Mouse (Mus musculus) adrenal gland, postnatal 25 days (tissue): ENCODE data around the gene Il21r. TPM values are rescaled to one million over a fixed set of nuclear protein-coding genes. Genes with fewer than 3 reads are reported as not detected.
A peak's percentile ranks its signal among the peaks of the same experiment; 100 is the strongest.

ENCODE experiments used
- DNase-seq: peaks from one replicate; pipeline ENCODE4 v3.0.0; 2021; ENCODE audit warnings: mixed read lengths
- total RNA-seq: library from RNA; stranded (reverse); gene quantifications from 2 replicates; pipeline ENCODE4 v1.2.3, GENCODE M21; 2021

Il21r gene
- total RNA-seq, 1 experiment from 2014 or later = 0.43 TPM

DNA sequence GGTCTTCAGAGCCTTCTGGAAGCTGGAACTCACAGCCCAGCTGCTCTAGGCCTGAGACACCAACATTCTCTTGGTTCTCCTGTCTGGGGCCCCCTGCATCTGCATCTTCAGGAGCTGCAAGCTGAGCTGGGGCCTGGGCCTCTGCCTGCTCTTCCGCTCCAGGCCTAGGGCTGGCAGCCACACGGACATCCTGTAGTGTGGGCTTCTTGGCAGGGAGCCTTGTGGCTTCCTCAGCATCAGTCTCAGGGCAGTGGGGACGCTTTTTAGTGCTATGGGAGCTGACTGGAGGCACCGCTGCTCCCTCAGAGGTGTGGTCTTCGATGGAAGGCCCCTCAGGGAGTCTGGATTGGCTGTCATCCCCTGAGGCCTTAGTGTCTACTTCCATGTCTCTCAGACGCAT is 40.7 kb downstream of the Il21r start:
- no peak for DNase-seq

DNA sequence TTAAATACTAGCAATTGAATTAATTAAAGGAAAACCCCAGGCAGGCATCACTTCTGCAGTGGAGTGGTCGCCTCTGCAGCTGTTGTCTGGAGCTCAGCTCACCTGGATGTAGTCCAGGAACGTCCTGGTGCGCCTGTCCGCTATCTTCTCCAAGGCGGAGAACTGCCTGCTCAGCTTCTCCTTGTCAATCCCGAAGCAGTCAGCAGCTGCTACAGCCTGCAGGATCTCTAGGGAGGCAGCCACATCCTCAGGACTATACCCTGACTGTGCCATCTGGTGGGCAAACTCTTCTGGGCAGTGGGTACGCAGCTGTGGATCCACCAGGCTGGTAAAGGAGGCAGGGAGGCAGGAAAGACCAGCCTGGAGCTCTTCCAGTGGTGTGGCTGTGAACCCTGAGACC is 42.2 kb downstream of the Il21r start:
- DNase-seq = no peak

DNA sequence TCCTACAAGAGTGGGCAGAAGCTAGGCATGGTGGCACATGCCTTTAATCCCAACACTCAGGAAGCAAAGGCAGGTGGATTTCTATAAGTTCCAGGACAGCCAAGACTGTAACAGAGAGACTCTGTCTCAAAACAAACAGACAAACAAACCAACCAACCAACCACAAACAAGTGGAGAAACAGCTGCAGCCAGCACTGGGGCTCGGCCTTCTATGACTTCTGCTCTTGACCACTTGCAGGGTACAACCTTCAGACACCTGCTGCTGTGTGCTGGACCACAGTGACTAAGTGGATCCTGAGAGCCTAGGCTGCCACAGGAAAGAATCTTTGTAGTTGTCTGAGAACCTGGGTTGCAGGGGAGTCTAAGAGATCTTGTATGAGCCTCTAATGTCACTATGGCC is 45.8 kb downstream of the Il21r start:
- DNase-seq = no peak

- no peak for DNase-seq
Measured at GRCm38 (mm10) chr7:125657511-125657910, 54.3 kb downstream of the Il21r start.

DNA sequence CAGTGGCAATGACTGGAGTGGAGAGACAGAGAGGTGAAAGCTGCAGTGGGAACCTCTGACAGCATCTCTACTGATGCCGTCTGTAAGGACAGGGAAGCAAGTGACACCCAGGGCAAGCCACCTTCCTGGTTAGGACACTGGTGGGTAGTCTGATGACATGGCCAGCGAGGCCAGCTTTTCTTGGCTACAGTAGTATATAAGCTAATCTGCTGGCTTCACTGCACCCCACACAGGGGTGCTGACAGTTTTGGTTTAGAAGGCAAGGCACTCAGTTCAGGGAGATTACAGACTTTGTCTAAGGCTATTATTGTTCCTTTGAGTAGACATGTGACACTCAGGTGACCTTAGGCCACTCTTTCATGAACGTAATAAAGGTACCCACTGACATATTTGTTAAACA is 60.4 kb downstream of the Il21r start:
- DNase-seq = no peak

DNA sequence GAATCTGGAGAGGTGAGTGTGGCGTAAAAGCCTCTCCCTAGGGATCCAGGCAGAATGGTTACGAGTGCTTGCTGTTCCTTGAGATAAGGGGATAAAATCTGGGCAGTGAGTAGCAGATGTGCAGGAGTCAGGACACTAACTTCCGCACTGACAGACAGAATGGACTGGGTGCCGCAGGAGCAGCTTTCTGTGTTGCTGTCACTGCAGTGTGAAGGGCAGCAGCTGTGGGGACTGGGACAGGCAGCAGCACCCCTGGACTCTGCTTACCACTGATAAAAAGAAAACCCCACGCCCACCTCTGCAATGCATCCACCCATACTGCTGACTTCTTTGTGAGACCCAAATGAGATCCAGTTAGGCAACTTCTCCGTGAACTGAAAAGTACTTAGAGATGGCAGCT is 67.6 kb downstream of the Il21r start:
- no peak for DNase-seq

DNA sequence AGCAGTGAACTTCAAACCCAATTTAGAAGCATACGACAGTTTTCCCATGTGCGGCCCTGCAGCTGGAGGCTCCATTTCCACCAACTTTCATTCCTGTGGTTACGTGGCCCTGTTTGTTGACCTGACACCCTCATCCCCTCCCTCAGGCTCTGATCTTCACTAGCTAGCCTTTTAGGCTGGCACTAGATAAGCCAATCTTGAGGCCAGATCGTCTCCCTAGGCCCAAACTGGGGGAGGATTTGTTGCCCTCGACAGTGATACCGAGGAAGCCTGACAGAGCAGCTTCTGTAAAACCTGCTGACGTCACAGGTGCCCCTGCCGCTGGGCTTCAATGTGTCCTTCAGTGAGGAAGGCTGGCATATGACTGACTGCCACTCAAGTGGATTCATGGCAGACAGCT is 68.2 kb downstream of the Il21r start:
- no peak for DNase-seq

DNA sequence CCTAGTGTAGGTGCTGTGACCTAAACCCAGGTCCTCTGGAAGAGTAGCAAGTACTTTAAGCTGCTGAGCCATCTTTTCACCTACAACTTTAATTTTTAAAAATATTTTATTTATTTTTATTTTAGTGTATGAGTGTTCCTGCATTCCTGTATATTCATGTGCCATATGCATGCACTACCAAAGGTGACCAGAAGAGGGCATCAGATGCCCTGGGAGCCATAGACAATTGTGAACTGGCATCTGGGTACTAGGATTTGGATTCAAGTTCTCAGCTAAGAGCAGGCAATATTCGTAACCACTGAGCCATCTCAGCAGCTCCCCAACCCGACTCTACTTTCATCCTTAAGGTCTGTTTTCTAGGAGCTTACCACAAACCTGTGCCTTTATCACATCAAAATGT is 71.7 kb downstream of the Il21r start:
- DNase-seq = peak; percentile 33

- no peak for DNase-seq
Measured at GRCm38 (mm10) chr7:125678756-125679155, 75.5 kb downstream of the Il21r start.

DNA sequence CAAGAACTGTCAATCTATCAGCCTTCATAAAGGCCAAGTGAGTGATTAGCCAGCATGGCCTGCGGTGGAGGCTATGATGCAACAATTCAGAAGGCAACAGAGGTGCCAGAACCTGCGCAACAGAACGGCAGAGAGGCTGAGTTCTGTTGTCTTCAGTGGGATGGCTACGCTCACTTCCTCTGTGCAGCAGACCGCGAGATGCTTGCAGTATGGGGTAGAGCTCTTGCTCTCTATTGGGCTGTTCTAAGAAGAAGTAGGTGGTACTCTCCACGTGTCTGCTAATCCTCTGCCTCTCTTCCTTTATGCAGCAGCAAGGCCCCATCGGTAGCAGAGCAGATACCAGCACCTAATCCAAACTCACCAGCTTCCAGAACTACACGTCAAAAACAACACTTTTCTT is 76.7 kb downstream of the Il21r start:
- no peak for DNase-seq

Other genes starting within 250 kb of the Il21r start
- 4.9 and 6.3 TPM in 2 replicates for gene Kdm8, start 158.8 kb upstream of the Il21r start, total RNA-seq
- 44.4 and 58.5 TPM in 2 replicates for gene Nsmce1, start 111.8 kb upstream of the Il21r start, total RNA-seq
- 100 and 101 TPM in 2 replicates for gene Il4ra, start 51.3 kb upstream of the Il21r start, total RNA-seq
- gene Gtf3c1, start 104.4 kb downstream of the Il21r start, total RNA-seq = 80.2 and 89.2 TPM in 2 replicates
- gene D430042O09Rik, start 104.5 kb downstream of the Il21r start, total RNA-seq = 27.3 and 37.0 TPM in 2 replicates